Mouse (Mus musculus): Measurements from ENCODE around the gene Larp1b.
A peak's percentile ranks its signal among the peaks of the same experiment; 100 is the strongest.

Gene Larp1b

GRCm38 (mm10) chr3:41082885-41083789 is 133.5 kb downstream of the Larp1b start, which contains the start of gene Pgrmc2:
TSS of gene Pgrmc2 (minus strand) at chr3:41083046.
- DNase-seq: peak; percentile 99

GRCm38 (mm10) chr3:41083790-41084112 is 134.1 kb downstream of the Larp1b start:
- no peak for DNase-seq

GRCm38 (mm10) chr3:41084421-41084820 is 134.8 kb downstream of the Larp1b start:
- DNase-seq: no peak

GRCm38 (mm10) chr3:41087071-41087470 is 137.4 kb downstream of the Larp1b start:
- DNase-seq: no peak

Measured in right cerebral cortex, postnatal 4 days (tissue).